Mouse (Mus musculus) heart, adult 18-20 months (tissue): ENCODE measurements around the gene Manba. TPM values are rescaled to one million over a fixed set of nuclear protein-coding genes. Genes with fewer than 3 reads are reported as not detected.
"Not testable (repeated sequence)": the region's sequence is repeated elsewhere in the genome, so short reads cannot be mapped to it uniquely, and the experiment has no call there.

ENCODE experiments used
- DNase-seq, 2 experiments: peaks; one replicate each; pipeline ENCODE4 v3.0.0; 2021 to 2022; ENCODE audit warnings: mixed read lengths in 1 of 2
- total RNA-seq, 2 experiments: library from RNA; stranded (reverse); gene quantifications; 2 replicates each; pipeline ENCODE4 v1.2.3; 2021

Manba gene
- total RNA-seq, 2 experiments from 2014 or later = 15.0 to 17.5 TPM

DNA sequence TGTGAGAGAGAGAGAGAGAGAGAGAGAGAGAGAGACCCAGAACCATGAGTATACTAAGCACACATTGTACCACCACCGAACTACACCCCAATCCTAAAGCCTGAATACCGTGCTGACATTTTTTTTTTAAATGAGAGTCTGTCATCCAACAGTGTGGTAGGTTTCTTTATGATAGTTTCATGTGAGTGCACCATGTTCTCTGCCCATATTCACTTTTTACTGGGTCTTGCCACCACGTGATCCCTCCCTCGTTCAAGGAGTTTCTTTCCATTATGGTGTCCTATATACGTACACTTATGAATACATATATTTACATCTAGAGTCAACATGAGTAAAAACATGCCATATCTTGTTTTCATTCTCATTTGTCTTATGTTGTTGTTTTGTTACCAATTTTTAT, 940 bp downstream of the Manba start:
- DNase-seq = no peak

DNA sequence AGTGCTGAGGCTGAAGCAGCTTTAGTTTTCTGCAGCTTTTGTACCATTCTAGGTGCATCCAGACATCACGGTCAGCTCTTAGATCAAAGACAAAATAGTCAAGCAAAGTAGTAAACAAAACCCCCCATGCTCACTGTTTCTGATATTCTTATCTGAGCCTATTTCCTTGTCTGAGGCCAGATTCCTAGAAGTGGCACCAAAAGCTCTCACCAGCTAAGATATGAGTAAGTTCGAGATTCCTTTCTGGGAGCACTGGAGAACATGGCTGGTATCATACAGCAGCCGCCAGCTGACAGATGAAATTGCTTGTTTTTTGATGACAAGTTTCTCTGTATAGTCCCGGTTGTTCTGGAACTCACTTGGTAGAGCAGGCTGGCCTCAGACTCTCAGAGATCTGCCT, 2.4 kb downstream of the Manba start:
- DNase-seq = no peak

DNA sequence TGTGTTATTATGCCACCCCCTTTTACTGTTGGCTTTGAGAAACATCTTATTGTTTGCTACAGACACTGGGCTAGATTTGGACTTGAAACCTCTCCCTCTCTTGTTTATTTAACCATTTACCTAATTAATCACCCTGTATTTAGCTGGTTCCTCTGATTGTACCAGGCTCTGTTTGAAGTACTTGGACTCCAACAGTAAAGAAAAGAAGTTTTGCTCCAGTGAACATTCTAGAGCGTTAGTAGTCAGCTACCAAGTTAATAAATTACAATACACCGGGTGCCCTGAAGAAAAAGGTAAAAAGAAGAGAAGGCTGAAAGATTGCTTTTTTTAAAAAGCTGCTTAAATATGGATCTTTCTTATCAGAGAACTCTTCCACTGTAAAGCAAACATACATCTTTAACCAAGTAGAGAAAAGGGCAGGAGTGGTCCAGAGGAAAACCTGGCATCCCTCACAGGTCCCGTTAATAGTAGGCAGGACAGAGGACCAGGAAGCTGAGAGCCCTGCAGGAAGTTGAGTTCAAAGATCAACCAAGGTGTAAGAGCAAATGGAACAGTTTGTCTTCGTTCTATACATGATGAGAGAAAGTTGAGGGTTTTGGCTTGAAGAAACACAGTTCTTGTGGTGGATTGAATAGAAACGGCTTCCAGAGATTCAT, 4.6 kb downstream of the Manba start:
- DNase-seq = no peak

DNA sequence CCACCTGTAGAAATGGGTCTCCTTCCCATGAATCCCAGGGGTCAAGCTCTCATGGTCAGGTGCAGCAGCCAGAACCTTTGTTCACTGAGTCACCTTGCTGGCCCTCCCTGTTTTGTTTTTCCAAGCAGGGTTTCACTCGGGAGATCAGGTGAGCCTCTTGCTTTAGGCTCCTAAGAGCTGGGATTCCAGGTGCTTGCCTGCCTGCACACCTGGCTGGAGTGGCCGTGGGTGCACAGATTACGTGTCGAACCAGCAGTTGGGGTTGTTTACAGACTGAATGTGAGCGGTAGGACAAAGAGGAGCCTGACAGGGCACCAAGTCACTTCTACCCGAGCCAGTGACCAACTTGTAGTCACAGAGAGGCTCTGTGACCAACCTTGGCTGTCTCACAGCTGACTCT, 5.7 kb downstream of the Manba start:
- DNase-seq = no peak

DNA sequence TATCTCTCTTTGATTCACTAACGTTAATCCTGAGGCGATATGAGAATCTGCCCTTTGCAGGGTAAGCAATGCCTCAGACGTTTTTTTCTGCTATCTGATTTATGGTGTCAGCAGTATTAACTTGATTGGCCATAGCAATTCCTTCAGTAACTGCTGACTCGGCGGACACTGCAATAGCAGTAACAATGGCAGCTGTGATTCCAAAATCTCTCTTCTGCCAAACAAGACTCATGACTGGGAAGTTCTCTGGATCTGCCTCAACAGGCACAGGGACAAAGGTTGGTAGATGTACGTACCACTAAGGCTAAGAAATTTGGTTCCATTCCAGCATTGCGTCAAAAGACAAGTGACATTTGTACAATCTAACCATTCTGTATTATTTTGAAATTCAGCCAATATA, 7.9 kb downstream of the Manba start:
- DNase-seq = not testable (repeated sequence)

DNA sequence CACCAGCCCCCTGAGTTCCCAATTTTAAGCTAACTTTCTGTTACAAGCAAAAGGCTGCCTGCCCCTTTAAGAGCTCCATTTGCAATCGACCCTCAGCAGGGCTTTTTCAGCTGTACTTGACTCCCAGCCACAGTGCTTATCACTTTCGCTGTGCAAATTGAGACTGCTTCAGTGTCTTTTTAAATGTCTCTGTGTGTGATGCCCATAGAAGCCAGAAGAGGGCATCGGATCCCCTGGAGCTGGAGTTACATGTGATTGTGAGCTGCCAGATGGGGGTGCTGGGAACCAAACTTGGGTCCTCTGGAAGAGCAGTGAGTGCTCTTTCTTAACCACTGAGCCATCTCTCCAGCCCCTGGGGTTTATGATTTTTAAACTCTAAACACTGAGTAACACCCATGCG, 12.5 kb downstream of the Manba start:
- not testable (repeated sequence) for DNase-seq

DNA sequence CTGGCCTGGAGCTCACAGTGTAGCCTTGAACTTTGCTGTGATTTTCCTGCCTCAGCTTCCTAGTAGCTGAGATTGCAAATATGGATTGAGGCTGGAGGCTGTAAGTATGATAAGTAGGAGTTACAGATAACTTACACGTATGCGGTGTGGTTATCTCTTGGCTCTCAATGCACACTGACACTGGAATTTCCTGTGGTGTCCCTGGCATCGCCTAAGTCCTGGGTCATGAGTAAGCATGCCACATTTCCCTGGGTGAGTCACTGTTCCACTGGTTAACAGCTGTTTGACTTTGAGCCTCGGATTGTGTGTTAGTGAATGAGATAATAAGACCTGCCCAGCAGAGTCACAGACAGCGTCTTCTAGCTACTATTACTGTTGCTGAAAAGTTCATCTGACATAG, 13.5 kb downstream of the Manba start:
- DNase-seq = no peak

DNA sequence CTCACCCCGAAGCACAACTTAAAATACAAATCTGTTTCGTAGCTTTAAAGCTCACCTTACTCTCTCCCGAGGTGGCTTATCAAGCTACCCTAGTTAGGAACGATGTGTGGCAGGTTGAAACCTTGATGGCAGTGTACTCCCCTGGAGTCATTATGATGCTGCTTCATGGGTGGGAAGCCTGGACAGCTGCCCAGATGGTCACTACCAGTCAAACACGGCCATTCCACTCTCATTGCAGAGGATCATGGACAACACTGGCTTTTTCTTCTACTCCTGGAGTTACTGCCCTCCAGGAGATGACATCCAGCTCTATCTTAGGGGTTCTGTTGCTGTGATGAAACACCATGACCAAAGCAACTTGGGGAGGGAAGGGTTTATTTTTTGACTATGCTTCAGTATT, 17.7 kb downstream of the Manba start:
- DNase-seq = peak in 1 of 2 experiments; percentile 45

DNA sequence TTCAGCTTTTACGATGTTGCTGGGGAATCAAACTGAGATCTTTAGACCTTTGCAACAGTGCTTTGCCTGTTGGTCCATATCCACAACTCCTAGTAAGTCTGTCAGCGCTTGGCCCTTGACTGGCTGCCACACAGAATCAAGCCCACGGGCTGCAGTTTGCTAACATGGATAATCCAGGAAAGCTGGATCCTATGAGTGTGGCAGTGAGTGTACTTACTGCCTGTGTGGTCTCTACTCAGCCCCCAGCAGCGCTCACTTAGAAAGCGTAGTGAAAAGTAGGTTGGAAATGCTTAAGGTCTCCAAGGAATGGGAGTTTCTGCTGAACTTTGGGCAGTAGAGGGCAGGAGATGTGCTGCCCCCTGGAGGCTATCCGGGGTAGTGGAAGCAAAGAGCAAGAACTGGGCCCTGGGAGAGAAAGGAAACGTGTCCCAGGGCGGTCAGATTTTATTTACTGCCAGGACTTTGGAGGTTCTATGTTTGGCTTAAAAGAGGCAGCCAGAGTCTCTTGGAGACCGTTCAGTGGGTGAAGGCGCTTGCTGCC, 20.0 kb downstream of the Manba start:
- peak; percentile 65 to 86 for DNase-seq

DNA sequence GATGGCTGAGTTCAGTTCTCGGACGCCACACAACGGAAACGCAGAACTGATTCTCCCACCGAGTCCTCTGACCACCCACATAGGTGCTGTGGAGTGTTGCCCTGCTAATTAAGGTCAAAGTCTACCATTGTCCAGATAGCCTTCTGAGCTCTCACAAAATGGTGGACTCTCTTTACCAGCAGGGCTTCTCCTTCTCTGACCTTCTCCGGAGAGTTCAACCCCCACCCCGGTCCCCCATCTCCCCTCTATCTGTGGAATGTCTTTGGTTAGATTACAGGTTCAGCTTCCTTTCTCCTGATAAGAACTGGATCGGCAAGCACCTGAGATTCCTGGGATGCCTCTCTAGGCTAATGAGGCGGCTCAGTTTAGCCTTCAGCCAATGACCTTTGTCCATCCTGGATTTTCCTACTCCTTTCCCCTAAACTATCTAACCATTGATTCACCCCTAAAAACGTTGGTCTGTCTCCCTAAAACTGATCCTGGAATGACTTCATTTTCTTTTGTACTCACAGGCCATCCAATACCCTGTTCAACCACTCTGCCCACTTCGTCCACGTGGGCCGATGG, 20.6 kb downstream of the Manba start:
- no peak for DNase-seq

DNA sequence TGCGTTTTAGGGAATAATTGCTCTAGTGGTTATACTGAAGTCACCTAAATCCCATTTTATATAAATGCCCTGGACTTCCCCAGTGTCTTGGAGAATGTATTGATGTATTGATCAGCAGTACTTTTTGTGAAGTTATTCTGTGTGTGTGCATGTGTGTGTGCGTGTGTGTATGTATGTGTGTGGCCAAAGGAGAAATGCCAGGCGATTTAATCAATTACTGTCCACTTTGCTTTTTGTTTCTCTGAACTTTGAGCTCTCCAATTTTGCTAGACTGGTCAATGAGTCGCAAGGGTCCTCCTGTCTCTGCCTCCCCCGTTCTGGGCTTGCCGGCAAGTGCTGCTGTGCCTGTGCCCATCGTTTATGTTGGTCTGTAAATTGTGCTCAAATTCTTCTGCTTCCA, 22.1 kb downstream of the Manba start:
- no peak for DNase-seq

DNA sequence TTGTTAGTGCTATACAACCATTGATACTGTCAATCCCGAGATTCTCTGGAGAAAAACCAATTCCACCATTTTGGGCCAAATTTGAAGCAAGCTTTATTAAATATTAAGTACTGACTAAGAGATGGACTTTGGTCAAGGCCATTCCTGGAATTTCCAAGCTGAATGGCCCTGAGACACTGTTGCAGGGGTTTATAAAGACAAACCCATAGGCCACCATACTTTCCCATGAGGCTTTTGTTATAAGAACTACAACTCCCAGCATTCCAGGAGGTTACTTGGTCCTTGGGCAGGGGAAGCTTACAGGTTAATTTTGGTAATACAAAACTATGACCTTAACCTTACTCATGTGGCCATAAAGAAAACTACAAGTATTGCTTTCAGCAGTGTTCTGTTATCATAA, 22.8 kb downstream of the Manba start:
- DNase-seq = no peak

DNA sequence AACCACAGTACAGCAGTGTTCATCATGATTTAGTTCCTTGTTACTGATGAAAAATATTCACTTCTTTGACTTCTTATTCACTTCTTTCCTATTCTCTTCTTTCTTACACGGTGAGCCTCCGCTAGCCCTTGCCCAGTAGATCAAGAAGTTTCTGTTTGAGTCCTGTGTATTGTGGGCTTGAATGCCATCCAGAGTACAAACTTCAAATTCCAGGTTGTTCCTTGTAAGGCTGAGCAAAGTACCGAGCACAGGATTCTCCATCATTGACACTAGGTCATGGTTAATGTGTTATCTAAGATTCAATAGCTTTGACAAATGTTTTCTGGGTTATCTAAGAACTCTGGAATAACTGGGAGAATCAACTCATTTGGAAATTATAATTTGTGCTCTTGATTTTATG, 25.0 kb downstream of the Manba start:
- DNase-seq = no peak

DNA sequence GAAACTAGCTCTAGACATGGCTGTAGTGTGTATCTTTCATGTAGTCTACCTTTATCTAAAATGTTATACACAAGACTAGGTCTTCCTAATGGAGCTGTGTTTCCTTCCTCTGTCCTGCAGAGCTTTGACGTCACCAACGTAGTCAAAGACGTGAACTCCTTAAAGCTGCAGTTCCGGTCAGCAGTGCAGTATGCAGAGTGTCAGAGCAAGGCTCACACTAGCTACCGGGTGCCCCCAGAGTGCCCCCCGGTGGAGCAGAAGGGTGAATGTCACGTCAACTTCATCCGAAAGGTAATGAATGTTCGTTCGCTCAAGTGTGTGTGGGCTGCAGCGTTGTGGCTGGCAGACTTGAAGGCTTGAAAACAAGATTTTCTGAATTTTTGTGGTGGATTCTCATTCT, 26.3 kb downstream of the Manba start:
- no peak for DNase-seq

DNA sequence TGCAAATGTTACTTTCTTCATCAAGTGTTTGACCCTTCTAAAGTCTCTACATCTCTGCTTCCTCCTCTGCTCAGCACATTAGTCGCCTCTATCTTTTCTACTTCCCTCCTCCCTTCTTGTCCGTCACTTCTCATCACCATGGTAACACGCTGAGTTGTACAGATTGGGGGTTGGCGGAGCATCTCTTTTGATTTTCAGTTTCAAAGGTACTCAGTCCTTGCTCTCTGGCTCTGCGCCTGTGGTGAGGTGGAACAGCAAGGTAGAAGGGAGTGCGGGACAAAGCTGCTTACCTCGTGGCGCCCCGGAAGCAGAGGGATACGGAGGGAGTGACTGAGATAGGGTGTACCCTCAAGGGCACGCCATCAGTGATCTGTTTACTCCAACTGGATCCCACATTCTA, 27.9 kb downstream of the Manba start:
- no peak for DNase-seq

DNA sequence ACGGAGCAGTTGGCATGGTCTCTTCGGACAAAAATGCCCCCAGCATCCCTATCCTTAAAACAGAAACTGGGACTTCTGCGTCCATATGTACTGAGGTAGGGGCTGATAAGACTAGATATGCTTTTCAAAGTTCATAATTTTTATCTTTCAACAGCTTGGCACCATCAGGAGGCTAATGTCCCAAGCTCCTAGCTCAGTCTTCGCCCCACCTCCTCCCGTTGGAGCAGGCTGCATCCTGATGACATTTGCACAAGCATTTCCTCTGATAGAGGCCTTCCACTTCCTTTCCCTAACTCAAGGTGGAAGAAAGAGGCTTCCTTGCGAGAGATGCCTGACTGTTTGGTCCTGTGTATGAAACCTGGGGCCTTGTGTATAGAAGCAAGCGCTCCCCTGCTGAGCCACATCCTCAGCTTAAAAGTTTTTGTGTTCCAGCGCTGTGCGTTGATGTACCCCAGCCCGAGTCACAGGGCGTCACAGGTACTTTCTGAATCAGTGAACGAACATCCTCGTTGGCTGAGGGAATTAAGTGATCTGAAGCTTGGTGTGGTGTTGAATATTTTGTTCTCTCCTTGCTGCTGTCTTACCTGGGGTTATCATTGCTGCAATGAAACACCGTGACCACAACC, 28.5 kb downstream of the Manba start:
- no peak for DNase-seq

DNA sequence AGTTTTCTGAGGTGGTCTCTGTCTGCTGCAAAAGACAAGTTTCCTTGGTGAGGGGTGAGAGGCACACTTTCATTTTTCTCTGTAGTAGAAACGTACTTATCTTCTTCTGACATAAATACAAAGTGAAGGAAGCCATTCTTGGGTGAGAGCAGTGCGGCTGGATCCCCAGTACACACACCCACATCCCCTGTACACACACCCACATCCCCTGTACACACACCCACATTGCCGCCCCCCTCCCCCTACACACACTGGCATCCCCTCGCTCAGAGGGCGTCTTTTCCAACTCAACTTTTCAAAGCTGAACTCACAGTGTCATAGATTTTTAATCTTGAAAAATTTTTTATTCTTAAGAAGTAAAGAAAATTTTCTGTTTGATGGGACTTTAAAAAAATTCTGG, 29.8 kb downstream of the Manba start:
- DNase-seq = no peak

DNA sequence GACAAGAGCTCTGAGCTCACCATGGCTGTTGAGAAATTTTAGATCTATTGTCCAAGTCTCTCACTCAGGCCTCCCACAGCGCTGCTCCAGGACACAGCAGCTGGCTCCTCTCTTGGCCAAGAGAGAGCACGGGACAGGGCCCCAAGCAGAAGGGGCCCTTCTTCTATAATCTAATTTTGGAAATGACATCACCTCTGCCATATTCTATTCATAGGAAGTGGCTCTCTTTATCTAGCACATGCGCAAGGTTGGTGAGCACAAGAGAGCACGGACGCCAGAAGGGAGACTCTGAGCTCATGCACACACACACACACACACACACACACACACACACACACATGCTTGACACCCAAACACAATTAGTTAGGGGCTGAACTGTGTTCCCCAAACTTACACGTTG, 31.5 kb downstream of the Manba start:
- peak; percentile 76 to 85 for DNase-seq

DNA sequence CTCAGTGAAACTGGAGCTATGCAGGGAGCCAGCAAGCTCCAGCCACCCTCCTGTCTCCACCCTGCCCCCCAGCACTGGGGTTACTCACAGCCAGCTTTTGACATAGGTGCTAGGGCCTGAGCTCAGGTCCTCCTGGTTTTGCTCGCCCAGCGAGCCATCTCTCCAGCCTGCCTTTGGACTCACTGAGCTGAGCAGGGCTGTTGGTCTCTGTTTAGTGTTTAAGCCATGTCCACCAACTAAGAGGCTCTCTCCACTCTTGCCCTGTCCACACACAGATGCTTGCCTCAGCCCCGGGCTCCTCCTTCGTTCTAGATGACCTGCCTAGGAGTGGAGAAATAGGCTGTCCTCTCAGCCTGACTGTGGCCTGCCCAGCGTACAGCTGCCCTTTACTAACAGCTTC, 33.5 kb downstream of the Manba start:
- no peak for DNase-seq

DNA sequence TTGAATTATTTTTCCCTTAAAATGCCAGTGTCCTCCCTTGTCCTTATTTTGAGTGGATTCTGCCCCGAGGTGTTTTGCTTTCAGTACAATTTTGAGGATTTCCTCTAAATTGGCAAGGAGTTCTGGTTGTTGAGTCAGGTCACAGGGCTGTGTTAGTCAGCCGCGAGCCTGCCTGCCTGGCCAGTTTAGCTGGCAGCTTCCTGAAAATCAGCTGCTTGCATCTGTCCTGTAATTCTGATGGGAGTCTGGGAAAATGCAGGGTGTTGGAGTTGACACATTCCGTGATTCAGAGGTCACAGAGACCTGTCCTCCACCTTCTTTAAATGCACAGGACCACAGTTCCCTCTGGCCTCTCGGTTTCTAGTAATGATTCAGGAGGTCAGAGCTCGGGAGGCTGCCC, 34.2 kb downstream of the Manba start:
- DNase-seq = peak; percentile 37 to 49

DNA sequence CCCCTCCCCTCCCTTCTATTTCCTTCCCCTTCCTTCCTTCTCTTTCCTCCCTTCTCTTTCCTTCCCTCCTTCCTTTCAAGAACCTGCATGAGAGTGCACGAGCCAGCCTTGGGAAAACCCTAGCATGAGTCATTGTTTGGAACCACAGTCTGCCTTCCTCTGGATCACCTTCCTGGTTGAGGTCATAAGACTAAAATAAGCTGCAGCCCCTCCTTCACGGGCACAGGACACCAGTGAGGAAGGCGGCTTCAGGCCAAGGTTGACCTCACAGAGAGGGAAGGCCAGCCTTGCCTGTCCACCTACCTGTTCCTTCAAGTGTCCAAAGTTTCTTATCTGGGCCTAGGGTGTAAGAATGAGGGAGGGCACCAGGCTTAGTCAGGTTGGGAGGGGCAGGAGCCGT, 36.6 kb downstream of the Manba start:
- peak; percentile 94 to 96 for DNase-seq

DNA sequence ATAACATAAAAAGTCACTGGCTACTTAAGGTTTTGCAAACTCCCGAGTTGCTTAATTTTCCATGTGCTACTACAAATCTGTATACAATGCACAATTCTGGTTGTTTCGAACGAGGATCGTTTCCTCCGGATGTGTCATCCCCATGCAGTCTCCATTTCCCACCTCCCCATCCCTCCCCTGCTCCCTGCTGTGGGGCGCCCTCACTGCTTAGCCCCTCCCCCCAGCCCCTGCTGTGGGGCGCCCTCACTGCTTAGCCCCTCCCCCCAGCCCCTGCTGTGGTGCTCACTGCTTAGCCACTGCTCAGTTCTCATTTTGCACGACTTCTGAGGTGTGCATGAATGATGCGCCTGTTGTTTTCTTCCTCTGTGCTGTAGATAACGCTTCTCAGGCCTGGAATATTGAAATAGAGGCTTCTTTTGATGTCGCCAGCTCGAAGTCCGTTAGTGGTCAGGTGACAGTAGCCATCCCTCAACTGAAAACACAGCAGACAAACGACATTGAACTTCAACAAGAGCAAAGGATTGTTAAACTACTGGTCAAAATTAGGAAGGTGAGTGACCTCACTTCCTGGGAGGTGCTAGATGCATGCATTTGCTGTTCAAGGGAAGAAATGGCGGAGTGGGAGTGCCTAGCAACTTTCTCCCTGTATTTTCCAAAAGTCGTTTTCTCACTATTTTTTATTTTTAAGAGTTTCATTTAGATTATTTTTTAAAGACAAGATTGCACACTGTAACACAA, 37.4 kb downstream of the Manba start:
- DNase-seq = peak in 1 of 2 experiments; percentile 26

DNA sequence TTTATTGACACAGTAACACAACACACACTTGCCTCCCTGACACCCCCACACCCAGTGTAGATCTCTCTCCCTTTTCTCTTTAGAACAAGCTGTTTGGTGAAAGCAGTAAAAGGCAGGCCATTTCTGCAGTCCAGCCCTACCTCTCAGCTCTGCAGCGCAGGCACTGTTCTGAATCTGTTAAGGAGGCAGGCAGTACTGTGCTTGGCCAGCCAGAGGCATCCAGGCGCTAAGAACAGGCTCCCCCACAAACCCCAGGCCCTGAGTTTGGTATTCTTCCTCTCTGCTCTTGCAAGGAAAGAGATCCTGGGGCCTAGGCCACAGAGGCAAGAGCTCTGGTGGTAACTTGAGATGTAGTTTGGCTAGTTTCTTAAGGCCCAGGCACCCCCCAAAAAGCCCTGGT, 39.5 kb downstream of the Manba start:
- not testable (repeated sequence) for DNase-seq
